Mouse (Mus musculus) erythroblast, embryonic 14.5 days (primary cell): Measurements from ENCODE around the gene Pla2g6.

Experiments used
- GATA1 ChIP-seq: IDR thresholded peaks from 2 replicates; pipeline ENCODE4 v1.6.1; 2012; ENCODE audit warnings: low read length, inconsistent platforms, mixed read lengths
- TAL1 ChIP-seq: IDR thresholded peaks from 3 replicates; pipeline ENCODE4 v1.6.1; 2012; ENCODE audit warnings: low read length, inconsistent platforms, mixed read lengths

GRCm38 (mm10) chr15:79350866-79351265 lies 22.7 kb upstream of the Pla2g6 start:
- TF ChIP-seq GATA1, result no peak
- no peak for TF ChIP-seq TAL1
